Mouse (Mus musculus) CH12.LX (cell line): ENCODE measurements around the gene Tdrd3.

Source experiments
- CTCF ChIP-seq, 2 experiments: IDR thresholded peaks in 1 of 2; conservative IDR thresholded peaks in 1 of 2; 2 replicates each; pipeline ENCODE4 v1.5.1; 2011 to 2012; ENCODE audit warnings: low read depth in 2 of 2, low read length in 2 of 2, improper control_type of control experiment in 1 of 2, inconsistent platforms in 1 of 2, mild to moderate bottlenecking in 1 of 2, moderate library complexity in 1 of 2
- MEF2A ChIP-seq: IDR thresholded peaks from 2 replicates; pipeline ENCODE4 v1.6.1; 2014; ENCODE audit warnings: low read depth, mild to moderate bottlenecking, inconsistent platforms, low read length, improper control_type of control experiment, borderline replicate concordance
- ZC3H11A ChIP-seq: IDR thresholded peaks from 2 replicates; pipeline ENCODE4 v1.6.1; 2012; ENCODE audit warnings: low read depth, mild to moderate bottlenecking, inconsistent platforms, low read length, improper control_type of control experiment

DNA sequence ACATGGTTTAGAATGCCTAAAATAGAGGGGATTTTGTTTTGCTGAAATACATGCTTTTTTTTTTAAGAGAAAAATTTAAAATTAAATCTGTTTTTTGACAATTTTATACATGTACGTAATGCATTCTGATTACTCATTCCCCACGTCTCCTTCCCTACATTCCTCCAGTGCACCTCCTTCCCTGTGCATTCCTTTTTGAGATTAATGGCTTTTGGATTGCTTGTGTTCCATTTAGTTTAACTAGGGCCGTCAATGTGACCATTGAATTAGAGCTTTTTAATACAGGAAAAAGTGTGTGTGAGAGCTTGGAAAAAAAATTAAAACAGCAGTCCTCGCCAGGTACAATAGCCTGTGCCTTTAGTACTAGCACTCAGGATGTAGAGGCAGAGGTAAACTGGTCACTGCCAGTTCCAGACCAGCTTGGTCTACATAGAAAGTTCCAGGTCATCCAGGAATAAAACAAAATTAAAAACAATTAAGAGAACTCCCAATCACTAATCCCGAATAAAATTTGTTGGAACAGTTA, 17.0 kb downstream of the Tdrd3 start:
- TF ChIP-seq CTCF (conservative IDR thresholded peaks at IDR 0.05 in 1 of 2, IDR thresholded peaks at IDR 0.05 in 1 of 2; ENCODE audit: low read depth in 2 of 2, low read length in 2 of 2) (no peak), ZC3H11A (no peak), MEF2A (no peak)
